Mouse (Mus musculus) kidney, embryonic 16.5 days (tissue): Measurements from ENCODE around the gene Pmpcb. TPM values are rescaled to one million over a fixed set of nuclear protein-coding genes. Genes with fewer than 3 reads are reported as not detected.

Experiments used
- ATAC-seq: fragments of 200-750 bp; cut with Nextera tagmentation; 2 replicates; pipeline ENCODE4 v1.8.0; 2017; ENCODE audit warnings: moderate TSS enrichment; ENCODE audit not compliant: low FRiP score, low TSS enrichment
- H3K27ac ChIP-seq: fragments of 300-500 bp; sonication (generic); 2 replicates; pipeline ENCODE4 v1.5.1; 2014; ENCODE audit warnings: low read length
- H3K27me3 ChIP-seq: fragments of 300-500 bp; sonication (generic); 2 replicates; pipeline ENCODE4 v1.6.1; 2014; ENCODE audit warnings: low read length, control low read depth, mixed read lengths; ENCODE audit not compliant: insufficient read depth
- H3K36me3 ChIP-seq: fragments of 300-500 bp; sonication (generic); 2 replicates; pipeline ENCODE4 v1.6.1; 2014; ENCODE audit warnings: low read length, control low read depth, mixed read lengths; ENCODE audit not compliant: insufficient read depth
- H3K4me1 ChIP-seq: fragments of 300-500 bp; sonication (generic); 2 replicates; pipeline ENCODE4 v1.6.1; 2014; ENCODE audit warnings: low read length, control low read depth, mixed read lengths; ENCODE audit not compliant: insufficient read depth
- H3K4me2 ChIP-seq: fragments of 300-500 bp; sonication (generic); replicated peaks from 2 replicates; pipeline ENCODE4 v1.6.1; 2014; ENCODE audit warnings: low read depth, low read length
- H3K4me3 ChIP-seq: fragments of 300-500 bp; sonication (generic); 2 replicates; pipeline ENCODE4 v1.5.1; 2014; ENCODE audit warnings: mild to moderate bottlenecking, low read length
- H3K9ac ChIP-seq: fragments of 300-500 bp; sonication (generic); replicated peaks from 2 replicates; pipeline ENCODE4 v1.6.1; 2014; ENCODE audit warnings: low read length
- H3K9me3 ChIP-seq: fragments of 300-500 bp; sonication (generic); 2 replicates; pipeline ENCODE4 v1.6.1; 2016; ENCODE audit warnings: low read length, control low read depth
- WGBS: fragments of 180-500 bp; shearing (Covaris S2); extraction: QIAGEN DNeasy Blood & Tissue Kit; methylation state at CpG from one replicate; pipeline ENCODE4 v1.1.7; 2014; 5-methylcytosine and 5-hydroxymethylcytosine counted together
- polyA plus RNA-seq: library from polyadenylated mRNA; unstranded; fragments of >200 nt; fragmentation: Nextera tagmentation; extraction: Ambion mirVana; gene quantifications from 2 replicates; pipeline ENCODE4 v1.2.1, GENCODE M21; 2015

Pmpcb gene
- polyA plus RNA-seq, 1 experiment from 2014 or later: 104 TPM

DNA sequence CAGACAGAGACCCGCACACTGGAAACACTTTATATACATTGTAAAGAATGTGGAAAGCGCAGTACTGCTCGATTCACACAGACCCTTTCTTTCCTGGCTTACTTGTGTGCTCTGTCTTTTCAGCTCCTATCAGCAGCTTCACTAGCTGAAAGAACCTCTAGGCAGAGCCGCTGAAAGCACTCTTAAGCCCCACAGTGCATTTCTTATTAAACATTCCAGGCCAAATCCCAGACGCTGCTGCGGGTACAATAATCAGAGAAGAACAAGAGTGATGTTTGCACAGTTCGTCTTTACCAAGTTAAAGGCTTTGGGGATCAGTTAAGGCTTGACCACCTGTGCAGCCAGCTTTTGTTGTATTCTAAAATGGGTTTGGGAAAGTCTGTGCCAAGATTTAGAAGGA is 12.1 kb upstream of the Pmpcb start:
- no peaks in the 10 kb centered on the region for H3K36me3 ChIP-seq
- no peaks in the 10 kb centered on the region for H3K9me3 ChIP-seq
- no peaks in the 10 kb centered on the region for H3K4me1 ChIP-seq
- no peak overlapping the region for H3K4me3 ChIP-seq
- H3K27me3 ChIP-seq: no peaks in the 10 kb centered on the region
- WGBS: 75% methylated on average over 7 of the region's 7 CpGs
- no peak overlapping the region for H3K9ac ChIP-seq
- ATAC-seq: no peak
- H3K27ac ChIP-seq: no peak overlapping the region
- no peak overlapping the region for H3K4me2 ChIP-seq

DNA sequence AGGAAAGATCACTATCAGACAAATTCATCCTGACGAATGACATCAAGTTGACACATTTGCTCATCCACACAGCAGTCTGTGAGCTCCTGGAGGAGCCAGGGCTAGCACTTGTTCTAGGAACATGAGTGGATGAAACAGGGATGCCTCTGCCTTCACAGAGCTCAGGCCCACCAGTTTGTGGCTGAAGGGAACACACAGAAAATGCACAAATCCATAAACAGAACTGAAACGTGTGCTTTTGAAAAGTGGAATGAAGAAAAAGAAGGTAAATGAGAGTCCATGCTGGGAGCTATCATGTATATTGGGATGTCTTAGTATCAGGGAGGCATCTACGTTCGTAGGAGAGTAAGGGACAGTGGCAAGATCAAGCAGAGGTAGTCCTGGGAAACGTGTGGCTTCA is 7.8 kb upstream of the Pmpcb start:
- Histone ChIP-seq H3K9ac (no peak overlapping the region), H3K36me3 (no peaks in the 10 kb centered on the region), H3K4me3 (no peak overlapping the region), H3K27me3 (no peaks in the 10 kb centered on the region), H3K9me3 (no peaks in the 10 kb centered on the region), H3K4me2 (no peak overlapping the region), H3K27ac (no peak overlapping the region), H3K4me1 (peaks cover 11% of the 10 kb centered on the region)
- no peak for ATAC-seq
- 84% methylated on average over 5 of the region's 5 CpGs for WGBS

DNA sequence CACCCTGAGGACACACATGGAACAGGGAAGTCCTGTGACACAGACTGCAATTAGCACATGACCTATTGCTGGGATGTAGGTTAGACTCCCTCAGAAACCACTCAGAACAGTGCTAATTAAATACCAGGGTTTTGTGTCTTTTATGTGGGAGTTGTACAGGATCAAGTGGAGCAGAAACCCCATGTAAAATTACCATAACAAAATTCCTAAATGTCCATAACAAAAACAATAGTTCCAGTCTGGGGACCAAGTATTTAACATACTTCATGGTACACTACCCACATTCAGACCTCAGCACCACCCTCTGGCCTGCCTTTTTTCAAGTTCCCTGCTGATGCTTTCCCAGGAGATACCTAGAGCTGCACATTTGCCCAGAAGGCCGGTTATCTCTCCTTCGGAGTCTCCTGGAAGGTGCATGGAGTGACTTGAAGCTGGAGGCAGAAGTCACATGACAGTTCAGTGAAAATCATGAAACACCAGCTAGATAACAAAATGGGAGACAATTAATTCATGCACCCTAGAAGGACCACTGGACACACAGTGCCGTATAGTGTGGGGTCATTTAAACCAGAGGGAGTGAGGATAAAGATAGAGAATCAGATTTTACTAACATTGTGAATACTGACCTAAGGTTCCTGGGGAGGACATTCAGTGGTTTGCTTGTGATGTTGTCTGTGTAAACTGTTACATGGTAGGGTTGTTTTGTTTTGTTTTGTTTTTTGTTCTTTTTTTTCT is 4.6 kb upstream of the Pmpcb start:
- WGBS: 72% methylated on average over 3 of the region's 3 CpGs
- Histone ChIP-seq H3K4me2 (no peak overlapping the region), H3K36me3 (no peaks in the 10 kb centered on the region), H3K27me3 (no peaks in the 10 kb centered on the region), H3K27ac (peak overlapping the region; percentile 75), H3K4me3 (no peak overlapping the region), H3K4me1 (peaks cover 11% of the 10 kb centered on the region), H3K9me3 (no peaks in the 10 kb centered on the region), H3K9ac (no peak overlapping the region; the same call in 1 of the 2 replicates)
- ATAC-seq: 0 out of 2 replicates have a peak, but pooled peaks have one; percentile 21

DNA sequence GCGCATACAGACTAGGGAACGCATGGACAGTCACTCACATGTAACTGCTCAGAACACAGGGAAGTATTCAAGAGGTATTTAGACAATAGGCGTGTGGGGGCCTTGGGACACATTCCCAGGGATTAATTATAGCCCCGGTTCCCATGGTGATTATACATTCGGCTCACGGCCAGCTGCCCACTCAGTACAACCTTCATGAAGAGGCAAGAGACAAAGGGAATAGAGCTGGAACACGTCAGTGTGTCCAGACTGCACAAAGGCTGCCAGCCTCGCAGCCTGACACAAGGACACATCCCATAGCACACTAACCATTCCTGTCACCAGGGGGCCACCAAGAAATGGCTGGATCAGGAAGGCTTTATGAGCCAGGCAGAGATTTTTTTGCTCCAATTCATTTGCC is 4.0 kb upstream of the Pmpcb start:
- ATAC-seq: peak; percentile 62
- H3K9ac ChIP-seq: peak overlapping the region; percentile 53; the same call in 1 of the 2 replicates
- H3K27ac ChIP-seq: peak overlapping the region; percentile 75
- peak overlapping the region; percentile 27; the same call in 1 of the 2 replicates for H3K4me2 ChIP-seq
- H3K4me3 ChIP-seq: no peak overlapping the region
- no peaks in the 10 kb centered on the region for H3K27me3 ChIP-seq
- peaks cover 14% of the 10 kb centered on the region for H3K4me1 ChIP-seq
- H3K36me3 ChIP-seq: no peaks in the 10 kb centered on the region
- no peaks in the 10 kb centered on the region for H3K9me3 ChIP-seq
- 23% methylated on average over 8 of the region's 8 CpGs for WGBS

GRCm38 (mm10) chr5:21735100-21735499 is 1.8 kb upstream of the Pmpcb start:
- no peak for ATAC-seq
- WGBS: 82% methylated on average over 20 of the region's 20 CpGs
- Histone ChIP-seq H3K9me3 (no peaks in the 10 kb centered on the region), H3K36me3 (peaks cover 14% of the 10 kb centered on the region), H3K27ac (no peak overlapping the region), H3K27me3 (no peaks in the 10 kb centered on the region), H3K4me2 (peak overlapping the region; percentile 33), H3K4me1 (peaks cover 23% of the 10 kb centered on the region), H3K9ac (no peak overlapping the region), H3K4me3 (peak overlapping the region; percentile 25)

- Histone ChIP-seq H3K4me2 (peak overlapping the region; percentile 33), H3K4me3 (peak overlapping the region; percentile 25), H3K27me3 (no peaks in the 10 kb centered on the region), H3K4me1 (peaks cover 23% of the 10 kb centered on the region), H3K27ac (no peak overlapping the region), H3K36me3 (peaks cover 18% of the 10 kb centered on the region), H3K9me3 (no peaks in the 10 kb centered on the region), H3K9ac (0 out of 2 replicates have a peak overlapping the region, but pooled peaks have one; percentile 44)
- WGBS: 33% methylated on average over 10 of the region's 10 CpGs
- peak; percentile 31; the same call in 1 of the 2 replicates for ATAC-seq
Observed at GRCm38 (mm10) chr5:21735584-21735983, 1.4 kb upstream of the Pmpcb start.

DNA sequence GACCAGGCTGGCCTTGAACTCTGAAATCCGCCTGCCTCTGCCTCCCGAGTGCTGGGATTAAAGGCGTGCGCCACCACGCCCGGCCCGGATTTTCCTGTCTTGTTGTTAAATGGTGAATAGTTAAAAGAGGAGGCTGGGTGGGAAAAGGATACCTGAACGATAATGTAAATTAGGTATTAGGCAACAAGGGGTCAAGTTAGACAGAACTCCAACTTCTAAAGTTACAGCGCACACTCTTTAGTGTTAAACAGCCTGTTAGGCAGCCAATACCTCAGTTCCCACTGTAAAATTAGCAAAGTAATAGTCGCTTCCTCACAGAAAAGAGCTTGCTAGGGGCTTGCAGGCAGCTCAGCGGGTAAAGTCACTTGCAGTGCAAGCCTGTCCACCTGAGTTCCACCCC is 895 bp upstream of the Pmpcb start:
- H3K27me3 ChIP-seq: no peaks in the 10 kb centered on the region
- WGBS: 83% methylated on average over 11 of the region's 11 CpGs
- H3K4me1 ChIP-seq: peaks cover 23% of the 10 kb centered on the region
- no peak overlapping the region for H3K4me2 ChIP-seq
- no peaks in the 10 kb centered on the region for H3K9me3 ChIP-seq
- H3K27ac ChIP-seq: no peak overlapping the region
- peaks cover 18% of the 10 kb centered on the region for H3K36me3 ChIP-seq
- H3K4me3 ChIP-seq: no peak overlapping the region
- ATAC-seq: no peak
- no peak overlapping the region for H3K9ac ChIP-seq

GRCm38 (mm10) chr5:21737620-21738019 is 679 bp downstream of the Pmpcb start:
- H3K9ac ChIP-seq: peak overlapping the region; percentile 88
- H3K4me2 ChIP-seq: peak overlapping the region; percentile 66
- peak overlapping the region; percentile 79 for H3K4me3 ChIP-seq
- H3K27ac ChIP-seq: no peak overlapping the region
- H3K36me3 ChIP-seq: peaks cover 34% of the 10 kb centered on the region
- H3K4me1 ChIP-seq: peaks cover 19% of the 10 kb centered on the region
- 12% methylated on average over 10 of the region's 10 CpGs for WGBS
- no peak; the same call in 1 of the 2 replicates for ATAC-seq
- H3K27me3 ChIP-seq: no peaks in the 10 kb centered on the region
- H3K9me3 ChIP-seq: no peaks in the 10 kb centered on the region

DNA sequence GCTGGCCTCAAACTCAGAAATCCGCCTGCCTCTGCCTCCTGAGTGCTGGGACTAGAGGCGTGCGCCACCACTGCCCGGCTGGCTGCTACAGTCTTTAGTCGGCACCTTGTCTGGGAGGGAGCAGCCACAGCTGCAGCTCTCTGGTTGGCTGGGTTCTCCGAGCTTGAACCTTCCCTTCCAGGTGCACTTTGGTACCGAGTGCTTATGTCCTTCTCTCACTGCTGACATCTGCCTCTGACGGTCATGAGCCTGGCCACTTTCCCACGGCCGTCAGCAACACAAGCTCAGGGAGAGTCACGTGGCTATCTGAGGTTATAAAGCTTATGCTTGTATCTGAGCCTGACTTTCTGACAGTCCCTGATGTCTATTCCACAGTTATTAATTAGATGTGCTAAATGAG is 2.2 kb downstream of the Pmpcb start:
- Histone ChIP-seq H3K4me1 (peaks cover 12% of the 10 kb centered on the region), H3K27me3 (no peaks in the 10 kb centered on the region), H3K9ac (no peak overlapping the region), H3K27ac (no peak overlapping the region), H3K4me2 (no peak overlapping the region), H3K9me3 (no peaks in the 10 kb centered on the region), H3K4me3 (no peak overlapping the region), H3K36me3 (peaks cover 49% of the 10 kb centered on the region)
- ATAC-seq: no peak
- 89% methylated on average over 11 of the region's 11 CpGs for WGBS

DNA sequence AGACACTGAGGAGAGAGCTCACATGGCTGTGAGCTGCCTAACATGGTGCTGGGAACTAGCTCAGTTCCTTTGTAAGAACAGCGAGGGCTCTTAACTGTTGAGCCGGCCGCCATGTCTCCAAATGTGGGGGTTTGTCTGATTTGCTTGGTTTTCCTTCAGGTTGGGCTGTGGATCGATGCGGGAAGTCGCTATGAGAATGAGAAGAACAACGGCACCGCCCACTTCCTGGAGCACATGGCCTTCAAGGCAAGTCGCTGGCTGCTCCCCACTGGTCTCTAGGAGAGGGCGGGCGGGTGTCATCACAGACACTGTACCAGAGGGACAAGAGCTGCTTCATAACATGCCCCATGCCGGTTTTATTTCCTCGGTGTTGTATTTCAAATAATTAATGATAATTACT is 2.9 kb downstream of the Pmpcb start:
- Histone ChIP-seq H3K36me3 (peaks cover 56% of the 10 kb centered on the region), H3K9me3 (no peaks in the 10 kb centered on the region), H3K4me2 (no peak overlapping the region), H3K27me3 (no peaks in the 10 kb centered on the region), H3K4me1 (peaks cover 12% of the 10 kb centered on the region), H3K4me3 (no peak overlapping the region), H3K9ac (no peak overlapping the region), H3K27ac (no peak overlapping the region)
- 82% methylated on average over 13 of the region's 13 CpGs for WGBS
- no peak for ATAC-seq
